Comparison of ENCODE assay signal across 9 mouse cellular contexts in the genomic region with DNA sequence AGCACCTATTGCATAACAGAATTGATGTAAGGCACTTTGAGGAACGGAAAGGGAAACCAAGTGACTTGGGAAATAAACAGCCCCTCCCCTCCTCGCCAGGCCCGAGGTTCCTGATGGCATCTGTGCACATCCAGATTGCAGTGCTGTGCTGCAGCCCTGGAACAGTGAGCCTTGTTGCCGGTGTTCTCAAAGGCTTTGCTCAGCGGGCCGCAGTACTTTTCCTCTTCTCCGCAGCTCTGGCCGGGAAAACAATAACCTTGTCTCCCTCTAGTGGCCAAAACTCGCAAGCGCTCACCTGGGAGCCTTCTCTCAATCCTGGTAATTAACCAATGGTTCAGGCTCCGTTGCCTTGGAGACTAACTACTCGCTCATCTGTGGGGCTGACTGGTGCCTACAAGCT. TPM values are rescaled to one million over a fixed set of nuclear protein-coding genes. Genes with fewer than 3 reads are reported as not detected.
DNase-seq lines count a peak whose midpoint lies in the region; ATAC-seq lines count a peak whose summit lies in the region.
"Had no signal": no experiment of that assay in that cellular context is flagged by ENCODE, and none has a peak within 500 bp of the region (broad histone marks: within the 10 kb centered on the region; RNA-seq: fewer than 3 reads in every experiment).

No protein-coding gene starts in this region.

- WGBS in forebrain, embryonic 13.5 days = 3% methylated on average over 12 of the region's 12 CpGs
- WGBS in neural tube, embryonic 14.5 days = 3% methylated on average over 12 of the region's 12 CpGs

- intact Hi-C loops in heart, postnatal 14 days (cut with DNase I) = loop anchor here (1.0 to 5.0 kb wide), 2 partner anchors 60 to 138 kb away; no protein-coding TSS in a partner anchor

- H3K27ac ChIP-seq in forebrain, embryonic 13.5 days = no peak overlapping the region
- H3K27ac ChIP-seq in neural tube, embryonic 14.5 days (ENCODE audit: low read depth, low read length) = no peak overlapping the region

- H3K27me3 ChIP-seq in forebrain, embryonic 13.5 days = peaks cover 13% of the 10 kb centered on the region; the same call in 1 of the 2 replicates
- H3K27me3 ChIP-seq in neural tube, embryonic 14.5 days (ENCODE audit: control insufficient read depth, insufficient read depth, low read length) = no peaks in the 10 kb centered on the region

- no peaks in the 10 kb centered on the region for H3K9me3 ChIP-seq in forebrain, embryonic 13.5 days (replicated peaks)
- H3K9me3 ChIP-seq in neural tube, embryonic 14.5 days (ENCODE audit: control insufficient read depth, low read length) = no peaks in the 10 kb centered on the region

- no peak overlapping the region for H3K4me3 ChIP-seq in forebrain, embryonic 13.5 days
- no peak overlapping the region for H3K4me3 ChIP-seq in neural tube, embryonic 14.5 days (ENCODE audit: low read depth, low read length)
- H3K4me3 ChIP-seq: erythroblast, embryonic 14.5 days had no signal

- H3K4me1 ChIP-seq in forebrain, embryonic 13.5 days = peaks cover 11% of the 10 kb centered on the region
- 0 out of 2 replicates have a peak, but pooled peaks cover 3% of the 10 kb centered on the region for H3K4me1 ChIP-seq in neural tube, embryonic 14.5 days (ENCODE audit: control insufficient read depth, insufficient read depth, low read length)

- H3K36me3 ChIP-seq in forebrain, embryonic 13.5 days (ENCODE audit: poor library complexity, severe bottlenecking) = no peaks in the 10 kb centered on the region
- H3K36me3 ChIP-seq in neural tube, embryonic 14.5 days (ENCODE audit: control insufficient read depth, insufficient read depth, low read length) = no peaks in the 10 kb centered on the region

- ATAC-seq in CD4-positive, CD25-positive, alpha-beta regulatory T cell, adult 4 months = peak; percentile 47
- peak; percentile 89 for ATAC-seq in forebrain, embryonic 13.5 days
- ATAC-seq in neural tube, embryonic 14.5 days (ENCODE audit: low read depth) = peak; percentile 87

- H3K9ac ChIP-seq in forebrain, embryonic 13.5 days = no peak overlapping the region; the same call in 1 of the 2 replicates
- H3K9ac ChIP-seq in neural tube, embryonic 14.5 days (replicated peaks; ENCODE audit: low read depth, low read length) = no peak overlapping the region

- peak overlapping the region; percentile 38 for H3K4me2 ChIP-seq in forebrain, embryonic 13.5 days
- H3K4me2 ChIP-seq in neural tube, embryonic 14.5 days (ENCODE audit: low read depth, low read length) = no peak overlapping the region

- DNase-seq in c-Kit-positive CD71-negative TER-119-negative erythroid progenitor cells, embryonic 14.5 days (ENCODE audit: low read depth) = peak; percentile 19
- peak; percentile 68 to 77 for DNase-seq in heart, postnatal 14 days
- DNase-seq in layer of hippocampus, adult 18-20 months (ENCODE audit: low spot score in 2 of 2) = peak; percentile 93 to 98
- peak; percentile 54 to 62 for DNase-seq in lung, adult 18-20 months
- peak; percentile 8 to 10 for DNase-seq in thymus, adult 18-20 months

RNA-seq across cellular contexts. Expression of gene Kcna6, which starts 38.4 kb away (rescaled TPM):
- not detected for polyA plus RNA-seq in CD4-positive, CD25-positive, alpha-beta regulatory T cell, adult 4 months (2017; shearing (Covaris generic))
- 4.3 and 4.8 TPM in 2 replicates for polyA plus RNA-seq in forebrain, embryonic 13.5 days (2015; fragmentation: Nextera tagmentation; extraction: Ambion mirVana)
- 1 to 10 TPM; 1.9 to 2.2 TPM for total RNA-seq in heart, postnatal 14 days (2021)
- 10 to 100 TPM; 47.2 to 54.8 TPM for total RNA-seq in layer of hippocampus, adult 18-20 months (2021)
- polyA plus RNA-seq in neural tube, embryonic 14.5 days (2014; fragmentation: Nextera tagmentation; extraction: Ambion mirVana) = 18.4 and 28.6 TPM in 2 replicates
- polyA plus RNA-seq: erythroblast, embryonic 14.5 days had no signal

RNA-seq across cellular contexts. Expression of gene Kcna1, which starts 55.9 kb away (rescaled TPM):
- not detected for polyA plus RNA-seq in CD4-positive, CD25-positive, alpha-beta regulatory T cell, adult 4 months (2017; shearing (Covaris generic))
- 2.1 and 3.5 TPM in 2 replicates for polyA plus RNA-seq in forebrain, embryonic 13.5 days (2015; fragmentation: Nextera tagmentation; extraction: Ambion mirVana)
- total RNA-seq in heart, postnatal 14 days (2021) = 1 to 10 TPM; 2.1 to 3.6 TPM
- total RNA-seq in layer of hippocampus, adult 18-20 months (2021) = 100 to 1,000 TPM; 114 to 118 TPM
- 3.1 and 3.4 TPM in 2 replicates for polyA plus RNA-seq in neural tube, embryonic 14.5 days (2014; fragmentation: Nextera tagmentation; extraction: Ambion mirVana)
- polyA plus RNA-seq: erythroblast, embryonic 14.5 days had no signal

Comparison
In these comparisons a context has a peak if more than half of its experiments do, and no peak if none do; other contexts are left out.
1. DNase-seq: peak in every context shown above with its lines; median percentile 96 in layer of hippocampus, adult 18-20 months; 72 in heart, postnatal 14 days; 58 in lung, adult 18-20 months; 19 in c-Kit-positive CD71-negative TER-119-negative erythroid progenitor cells, embryonic 14.5 days; 9 in thymus, adult 18-20 months.